Mouse (Mus musculus) left cerebral cortex, adult 11 months (tissue): ENCODE results near the gene Smoc2.

Source experiments
- DNase-seq: peaks from one replicate; pipeline ENCODE4 v3.0.0; 2022; ENCODE audit warnings: low spot score

The Smoc2 gene

GRCm38 (mm10) chr17:14279966-14280300 is 627 bp downstream of the Smoc2 start:
- DNase-seq, result no peak

GRCm38 (mm10) chr17:14280425-14280833 is 1.1 kb downstream of the Smoc2 start:
- no peak for DNase-seq

GRCm38 (mm10) chr17:14288015-14288616 is 8.8 kb downstream of the Smoc2 start:
- peak; percentile 26 for DNase-seq

GRCm38 (mm10) chr17:14293617-14294016 is 14.3 kb downstream of the Smoc2 start:
- DNase-seq, result no peak

GRCm38 (mm10) chr17:14295146-14295545 is 15.8 kb downstream of the Smoc2 start:
- DNase-seq, result no peak

- DNase-seq, result no peak
Observed at GRCm38 (mm10) chr17:14300361-14300760, 21.1 kb downstream of the Smoc2 start.

- no peak for DNase-seq
Observed at GRCm38 (mm10) chr17:14301491-14302344, 22.4 kb downstream of the Smoc2 start.

- DNase-seq, result no peak
Observed at GRCm38 (mm10) chr17:14302356-14302755, 23.1 kb downstream of the Smoc2 start.

GRCm38 (mm10) chr17:14303722-14304121 is 24.4 kb downstream of the Smoc2 start:
- no peak for DNase-seq

- DNase-seq, result no peak
Observed at GRCm38 (mm10) chr17:14309884-14310283, 30.6 kb downstream of the Smoc2 start.

- no peak for DNase-seq
Observed at GRCm38 (mm10) chr17:14312440-14312839, 33.1 kb downstream of the Smoc2 start.

GRCm38 (mm10) chr17:14314308-14314707 is 35.0 kb downstream of the Smoc2 start:
- no peak for DNase-seq

GRCm38 (mm10) chr17:14316536-14316935 is 37.2 kb downstream of the Smoc2 start:
- DNase-seq, result no peak

GRCm38 (mm10) chr17:14317439-14317838 is 38.1 kb downstream of the Smoc2 start:
- no peak for DNase-seq

GRCm38 (mm10) chr17:14326156-14326555 is 46.9 kb downstream of the Smoc2 start:
- DNase-seq, result no peak

GRCm38 (mm10) chr17:14328037-14328436 is 48.7 kb downstream of the Smoc2 start:
- DNase-seq, result no peak

GRCm38 (mm10) chr17:14330498-14330897 is 51.2 kb downstream of the Smoc2 start:
- no peak for DNase-seq

GRCm38 (mm10) chr17:14339932-14340557 is 60.7 kb downstream of the Smoc2 start:
- no peak for DNase-seq

GRCm38 (mm10) chr17:14340736-14341135 is 61.4 kb downstream of the Smoc2 start:
- no peak for DNase-seq

GRCm38 (mm10) chr17:14342511-14342910 is 63.2 kb downstream of the Smoc2 start:
- DNase-seq, result no peak

GRCm38 (mm10) chr17:14343442-14343841 is 64.1 kb downstream of the Smoc2 start:
- no peak for DNase-seq

- DNase-seq, result no peak
Observed at GRCm38 (mm10) chr17:14345556-14345955, 66.2 kb downstream of the Smoc2 start.

GRCm38 (mm10) chr17:14346891-14347290 is 67.6 kb downstream of the Smoc2 start:
- DNase-seq, result no peak
